In genomic region chr17:23584786-23585185, GRCm38 (mm10) we compare ENCODE assay signal across 8 mouse cellular contexts. TPM values are rescaled to one million over a fixed set of nuclear protein-coding genes. Genes with fewer than 3 reads are reported as not detected.
DNase-seq lines count a peak whose midpoint lies in the region; ATAC-seq and TF ChIP-seq lines count a peak whose summit lies in the region.

No protein-coding gene starts in this region.

- no peak for DNase-seq in cerebellum, adult 2 months
- no peak for DNase-seq in cerebellum, adult 11-12 months
- peak; percentile 24 for DNase-seq in MN1 (ENCODE audit: low spot score)
- DNase-seq in liver, embryonic 13.5 days: no peak
- DNase-seq in urinary bladder, postnatal 4 days (ENCODE audit: low spot score in 2 of 2): no peak
- DNase-seq in spleen, adult 12 weeks (ENCODE audit: low spot score): no peak
- DNase-seq in lung, postnatal 0 days (ENCODE audit: low spot score): no peak

- peaks cover 11% of the 10 kb centered on the region for H3K4me1 ChIP-seq in cerebellum, adult 2 months (ENCODE audit: control insufficient read depth, insufficient read depth, low read length)
- H3K4me1 ChIP-seq in forebrain, embryonic 15.5 days: peaks cover 31% of the 10 kb centered on the region
- no peaks in the 10 kb centered on the region; the same call in none of the 2 replicates for H3K4me1 ChIP-seq in liver, embryonic 13.5 days (replicated peaks)
- peaks cover 13% of the 10 kb centered on the region; the same call in 1 of the 2 replicates for H3K4me1 ChIP-seq in lung, postnatal 0 days (ENCODE audit: insufficient read depth, low read depth, low read length)

- TF ChIP-seq POLR2A in cerebellum, adult 2 months (IDR thresholded peaks at IDR 0.05; ENCODE audit: borderline replicate concordance, insufficient read depth, low read length): no peak

- WGBS in cerebellum, adult 2 months: 82% methylated on average over 8 of the region's 8 CpGs
- WGBS in forebrain, embryonic 15.5 days: 88% methylated on average over 8 of the region's 8 CpGs
- 66% methylated on average over 8 of the region's 8 CpGs for WGBS in liver, embryonic 13.5 days (ENCODE audit: insufficient replicate concordance)
- WGBS in lung, postnatal 0 days: 72% methylated on average over 8 of the region's 8 CpGs

- no peak for ATAC-seq in forebrain, embryonic 15.5 days (replicated peaks)
- ATAC-seq in liver, embryonic 13.5 days (ENCODE audit: low read depth): no peak
- no peak for ATAC-seq in lung, postnatal 0 days

- no peak for TF ChIP-seq EP300 in lung, postnatal 0 days (IDR thresholded peaks at IDR 0.05)

- no peaks in the 10 kb centered on the region for H3K27me3 ChIP-seq in cerebellum, adult 2 months (ENCODE audit: control insufficient read depth, insufficient read depth, low read length)
- H3K27me3 ChIP-seq in forebrain, embryonic 15.5 days: no peaks in the 10 kb centered on the region
- peaks cover 18% of the 10 kb centered on the region for H3K27me3 ChIP-seq in liver, embryonic 13.5 days
- H3K27me3 ChIP-seq in lung, postnatal 0 days (replicated peaks; ENCODE audit: insufficient read depth, low read length): no peaks in the 10 kb centered on the region

- H3K36me3 ChIP-seq in forebrain, embryonic 15.5 days: peaks cover 18% of the 10 kb centered on the region
- H3K36me3 ChIP-seq in liver, embryonic 13.5 days: no peaks in the 10 kb centered on the region; the same call in 1 of the 2 replicates
- H3K36me3 ChIP-seq in lung, postnatal 0 days (ENCODE audit: insufficient read depth, low read length): no peaks in the 10 kb centered on the region

- H3K9me3 ChIP-seq in forebrain, embryonic 15.5 days: no peaks in the 10 kb centered on the region
- H3K9me3 ChIP-seq in liver, embryonic 13.5 days (replicated peaks): no peaks in the 10 kb centered on the region
- H3K9me3 ChIP-seq in lung, postnatal 0 days (ENCODE audit: low read length): no peaks in the 10 kb centered on the region

- H3K4me3 ChIP-seq in cerebellum, adult 2 months (replicated peaks; ENCODE audit: insufficient read depth, low read depth, low read length): peak overlapping the region; percentile 98
- H3K4me3 ChIP-seq in forebrain, embryonic 15.5 days: peak overlapping the region; percentile 57
- no peak overlapping the region for H3K4me3 ChIP-seq in liver, embryonic 13.5 days (replicated peaks)
- no peak overlapping the region for H3K4me3 ChIP-seq in lung, postnatal 0 days (ENCODE audit: low read depth, low read length)

- TF ChIP-seq CTCF in cerebellum, adult 2 months (IDR thresholded peaks at IDR 0.05; ENCODE audit: borderline replicate concordance, insufficient read depth, low read depth, low read length): no peak
- no peak for TF ChIP-seq CTCF in lung, postnatal 0 days (IDR thresholded peaks at IDR 0.05)

- H3K27ac ChIP-seq in cerebellum, adult 2 months (ENCODE audit: insufficient read depth, low read length): no peak overlapping the region
- no peak overlapping the region for H3K27ac ChIP-seq in forebrain, embryonic 15.5 days (replicated peaks)
- no peak overlapping the region for H3K27ac ChIP-seq in liver, embryonic 13.5 days
- H3K27ac ChIP-seq in lung, postnatal 0 days (ENCODE audit: low read length): no peak overlapping the region

- peak overlapping the region; percentile 80 for H3K4me2 ChIP-seq in forebrain, embryonic 15.5 days (replicated peaks)
- peak overlapping the region; percentile 45; the same call in 1 of the 2 replicates for H3K4me2 ChIP-seq in liver, embryonic 13.5 days
- no peak overlapping the region; the same call in 1 of the 2 replicates for H3K4me2 ChIP-seq in lung, postnatal 0 days (replicated peaks; ENCODE audit: low read depth, low read length)

- H3K9ac ChIP-seq in forebrain, embryonic 15.5 days (replicated peaks): no peak overlapping the region
- H3K9ac ChIP-seq in liver, embryonic 13.5 days: no peak overlapping the region
- no peak overlapping the region for H3K9ac ChIP-seq in lung, postnatal 0 days (replicated peaks; ENCODE audit: low read depth)

RNA-seq across cellular contexts. Expression of gene Zfp13, which starts 14.5 kb away (rescaled TPM):
- polyA plus RNA-seq in cerebellum, adult 2 months (2012; rRNA removed): 25.6 and 27.2 TPM in 2 replicates
- 26.9 and 30.2 TPM in 2 replicates for polyA plus RNA-seq in forebrain, embryonic 15.5 days (2015; fragmentation: Nextera tagmentation; extraction: Ambion mirVana)
- polyA plus RNA-seq in liver, embryonic 13.5 days (2015; fragmentation: Nextera tagmentation; extraction: Ambion mirVana): 1.2 and 1.6 TPM in 2 replicates
- 5.0 and 5.5 TPM in 2 replicates for polyA plus RNA-seq in lung, postnatal 0 days (2015; fragmentation: Nextera tagmentation; extraction: Ambion mirVana)

RNA-seq across cellular contexts. Expression of gene Zscan10, which starts 15.9 kb away (rescaled TPM):
- polyA plus RNA-seq in cerebellum, adult 2 months (2012; rRNA removed): 0.13 and 0.16 TPM in 2 replicates
- polyA plus RNA-seq in forebrain, embryonic 15.5 days (2015; fragmentation: Nextera tagmentation; extraction: Ambion mirVana): not detected in 2 replicates
- not detected in 2 replicates for polyA plus RNA-seq in liver, embryonic 13.5 days (2015; fragmentation: Nextera tagmentation; extraction: Ambion mirVana)
- not detected in 2 replicates for polyA plus RNA-seq in lung, postnatal 0 days (2015; fragmentation: Nextera tagmentation; extraction: Ambion mirVana)

RNA-seq across cellular contexts. Expression of gene Zfp213, which starts 20.7 kb away (rescaled TPM):
- polyA plus RNA-seq in cerebellum, adult 2 months (2012; rRNA removed): 9.2 and 9.5 TPM in 2 replicates
- polyA plus RNA-seq in forebrain, embryonic 15.5 days (2015; fragmentation: Nextera tagmentation; extraction: Ambion mirVana): 21.0 and 21.5 TPM in 2 replicates
- 5.5 and 6.5 TPM in 2 replicates for polyA plus RNA-seq in liver, embryonic 13.5 days (2015; fragmentation: Nextera tagmentation; extraction: Ambion mirVana)
- polyA plus RNA-seq in lung, postnatal 0 days (2015; fragmentation: Nextera tagmentation; extraction: Ambion mirVana): 10.5 and 11.5 TPM in 2 replicates

Comparison
In these comparisons a context has a peak if more than half of its experiments do, and no peak if none do; other contexts are left out.
1. H3K4me3 ChIP-seq: peak in cerebellum, adult 2 months (single experiment) and forebrain, embryonic 15.5 days (single experiment); none in liver, embryonic 13.5 days (single experiment) and lung, postnatal 0 days (single experiment).